Mouse (Mus musculus) inflammation-experienced regulatory T-cells, adult 6 months (primary cell): Measurements from ENCODE around the gene Ptgds. TPM values are rescaled to one million over a fixed set of nuclear protein-coding genes. Genes with fewer than 3 reads are reported as not detected.

Experiments used
- ATAC-seq: one replicate; pipeline ENCODE4 v1.8.0; 2017
- polyA plus RNA-seq, 3 experiments: library from polyadenylated mRNA; unstranded; fragments of 100-300 nt; shearing (Covaris generic); gene quantifications; one replicate each; pipeline ENCODE4 v1.2.1; 2017

The Ptgds gene
- polyA plus RNA-seq, 3 experiments from 2014 or later, result not detected

- no peak for ATAC-seq
Observed at GRCm38 (mm10) chr2:25479551-25480311, 9.9 kb upstream of the Ptgds start.

GRCm38 (mm10) chr2:25477967-25478675 is 8.3 kb upstream of the Ptgds start:
- ATAC-seq, result no peak

DNA sequence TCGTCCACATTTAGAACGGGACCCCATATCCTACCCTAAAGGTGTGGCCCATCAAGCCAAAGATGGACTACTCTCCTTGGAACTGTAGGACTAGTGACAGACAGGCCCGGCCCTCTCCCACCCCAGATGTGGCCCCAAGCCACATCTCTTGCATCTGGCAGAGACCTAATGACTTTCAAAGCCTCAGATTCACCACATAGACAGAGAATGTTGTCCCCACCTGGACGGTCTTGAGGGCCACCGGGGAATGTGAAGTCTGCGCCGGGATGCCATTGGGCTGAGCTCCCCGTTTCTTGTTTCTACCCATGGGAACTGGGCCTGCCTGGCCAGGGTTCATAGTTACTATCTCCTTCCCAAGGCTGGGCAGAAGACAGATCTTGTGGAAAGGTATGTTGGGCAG is 7.7 kb upstream of the Ptgds start:
- ATAC-seq, result no peak

DNA sequence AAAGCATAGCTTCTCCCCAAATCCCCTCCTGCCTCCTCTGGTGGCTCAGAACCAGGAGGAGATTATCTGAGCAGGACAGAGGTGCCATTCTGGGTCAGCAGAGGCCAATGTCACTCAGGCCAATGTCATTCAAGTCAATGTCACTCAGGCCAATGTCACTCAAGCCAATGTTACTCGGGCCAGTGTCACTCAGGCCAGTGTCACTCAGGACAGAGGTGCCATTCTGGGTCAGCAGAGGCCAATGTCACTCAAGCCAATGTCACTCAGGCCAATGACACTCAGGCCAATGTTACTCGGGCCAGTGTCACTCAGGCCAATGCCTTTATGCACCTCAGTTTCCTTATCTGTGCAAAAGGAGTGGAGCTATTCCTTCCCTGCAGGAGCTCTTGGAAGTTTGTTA is 2.7 kb upstream of the Ptgds start:
- ATAC-seq, result no peak

- ATAC-seq, result no peak
Observed at GRCm38 (mm10) chr2:25468962-25469915, 607 bp downstream of the Ptgds start.

GRCm38 (mm10) chr2:25467606-25468303 is 2.1 kb downstream of the Ptgds start:
- ATAC-seq, result no peak

GRCm38 (mm10) chr2:25465816-25466635 is 3.8 kb downstream of the Ptgds start:
- ATAC-seq, result peak; percentile 87

GRCm38 (mm10) chr2:25465256-25465655 is 4.6 kb downstream of the Ptgds start:
- ATAC-seq, result no peak

- no peak for ATAC-seq
Observed at GRCm38 (mm10) chr2:25463630-25464029, 6.2 kb downstream of the Ptgds start.

DNA sequence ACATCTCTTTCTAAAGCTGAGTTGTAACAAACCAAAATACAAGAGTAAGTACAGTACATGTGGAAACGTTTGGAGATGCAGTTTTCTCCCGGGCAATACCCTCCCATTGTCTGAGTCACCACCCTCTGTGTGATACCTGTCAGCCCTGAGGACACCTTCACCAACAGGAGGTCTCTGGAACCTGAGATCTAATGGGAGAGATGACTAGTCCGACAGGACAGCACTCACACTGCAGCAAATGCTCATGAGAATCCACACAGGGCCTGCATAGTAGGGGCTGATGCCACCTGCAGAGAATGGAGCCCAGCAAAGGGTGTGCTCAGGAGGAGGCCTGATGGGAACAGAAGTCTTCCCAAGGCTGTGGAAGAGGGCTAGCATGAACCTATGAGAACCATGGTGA is 8.4 kb downstream of the Ptgds start:
- ATAC-seq, result no peak

DNA sequence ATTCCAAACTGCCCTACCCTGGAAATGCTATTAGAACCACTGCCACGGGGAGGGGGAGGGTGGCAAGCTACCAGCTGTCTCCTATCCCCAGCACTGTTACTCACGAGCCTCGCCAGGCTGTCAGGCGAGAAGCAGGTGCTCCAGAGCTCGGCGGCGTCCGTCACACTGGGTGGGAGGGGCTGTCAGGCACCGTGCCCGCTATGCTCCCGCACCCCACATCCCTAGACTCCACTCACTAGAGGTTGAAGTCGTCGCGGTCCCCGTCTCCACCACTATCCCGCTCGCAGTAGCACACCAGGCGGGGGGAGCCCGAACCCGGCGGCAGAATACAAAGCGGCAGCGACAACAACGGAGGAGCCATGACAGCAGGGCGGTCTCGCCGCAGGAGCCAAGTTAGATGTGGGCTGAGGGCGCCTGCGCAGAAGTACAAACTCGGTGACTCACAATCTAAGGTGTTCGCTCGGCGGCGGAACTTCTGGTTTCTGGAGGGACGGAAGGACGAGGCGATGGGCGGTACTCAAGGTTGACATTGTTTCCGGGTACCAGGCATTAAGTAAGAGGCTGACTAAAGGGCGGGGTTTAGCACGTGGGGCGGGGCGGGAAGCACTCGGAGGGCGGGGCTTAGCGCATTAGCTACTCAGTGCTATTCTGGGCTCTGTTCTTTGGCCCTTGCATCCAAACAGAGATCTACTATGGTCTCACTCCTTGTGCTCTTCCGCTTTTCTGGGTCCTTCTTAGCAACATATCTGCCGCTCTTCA is 9.1 kb downstream of the Ptgds start, which contains the start of gene Paxx:
TSS of gene Paxx (minus strand) at position 544 of the 759 bp plus-strand sequence.
- ATAC-seq, result peak; percentile 88

DNA sequence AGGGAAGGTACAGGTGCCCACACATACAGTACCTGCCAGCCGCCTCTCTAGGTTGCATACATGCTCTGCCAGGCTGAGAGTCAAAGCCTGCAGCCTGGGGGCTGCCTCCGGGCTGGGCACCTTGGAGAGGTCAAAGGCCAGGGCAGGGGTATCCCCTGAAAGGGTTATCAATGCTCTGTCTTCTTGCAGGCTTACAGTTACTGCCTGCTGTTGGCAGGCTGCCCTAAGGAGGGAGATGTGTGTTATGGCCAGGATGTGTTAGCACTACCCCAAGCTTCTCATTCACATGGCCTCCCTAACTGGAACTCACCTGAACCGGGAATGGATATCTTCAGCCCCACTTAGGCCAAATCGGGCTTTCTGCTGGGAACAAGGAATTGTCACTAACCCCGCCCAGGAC is 9.7 kb downstream of the Ptgds start:
- ATAC-seq, result no peak

DNA sequence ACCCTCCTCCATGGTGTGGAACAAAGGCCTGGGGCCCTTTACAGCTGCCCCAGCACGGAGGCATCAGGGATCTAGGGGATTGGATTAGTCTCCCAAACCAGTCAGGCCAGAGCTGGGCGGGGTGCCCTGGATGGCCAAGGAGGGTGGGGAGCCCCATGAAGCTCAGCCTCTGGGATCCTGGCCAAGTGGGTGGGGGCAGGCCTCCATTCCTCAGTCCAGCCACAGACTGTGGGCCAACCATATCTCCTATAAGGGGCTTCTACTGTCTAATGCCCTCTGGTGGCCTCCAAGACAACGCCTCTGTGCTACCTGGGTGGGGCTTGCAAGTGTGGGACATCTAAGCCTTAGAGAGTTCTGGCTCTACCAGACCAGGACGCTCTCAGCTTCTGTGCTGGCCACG is 10.9 kb downstream of the Ptgds start:
- no peak for ATAC-seq

DNA sequence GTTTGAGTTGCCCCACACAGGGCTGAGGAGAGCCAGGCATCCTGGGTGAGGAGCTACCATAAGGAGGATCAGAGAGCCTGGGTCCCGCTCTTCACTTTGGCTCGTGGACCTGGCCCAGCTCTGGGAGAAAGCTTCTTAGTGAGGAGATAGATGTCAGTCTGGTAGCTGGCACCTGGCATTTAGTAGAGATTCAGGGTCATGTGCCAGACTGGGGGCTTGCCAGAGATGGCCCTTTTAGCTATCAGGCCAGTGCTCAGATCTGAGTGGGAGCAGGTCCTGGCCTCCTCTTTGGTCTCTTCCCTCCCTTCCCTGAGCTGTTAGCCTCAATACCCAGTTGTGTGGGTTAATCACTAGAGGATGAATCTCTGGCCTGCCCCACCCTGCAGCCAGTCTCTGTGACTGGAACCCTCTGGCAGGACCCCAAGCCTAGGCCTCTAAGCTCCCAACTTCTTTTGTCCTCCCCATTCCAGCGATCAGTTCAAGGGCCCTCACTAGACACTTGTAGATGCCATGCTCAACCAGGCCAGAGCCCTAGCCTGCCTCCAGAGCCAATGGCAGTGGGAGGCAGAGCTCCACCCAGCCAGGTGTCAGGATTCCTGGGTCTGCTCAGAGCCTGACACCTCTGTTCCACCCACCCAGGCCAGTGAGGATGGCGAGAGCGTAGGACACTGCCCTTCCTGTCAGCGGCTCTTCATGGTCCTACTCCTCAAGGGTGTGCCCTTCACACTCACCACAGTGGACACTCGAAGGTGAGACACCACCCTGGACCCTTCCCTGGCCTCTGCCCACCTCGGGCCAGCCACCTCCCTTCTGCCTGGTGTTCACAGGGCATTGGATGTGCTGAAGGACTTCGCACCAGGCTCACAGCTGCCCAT is 12.6 kb downstream of the Ptgds start:
- no peak for ATAC-seq

DNA sequence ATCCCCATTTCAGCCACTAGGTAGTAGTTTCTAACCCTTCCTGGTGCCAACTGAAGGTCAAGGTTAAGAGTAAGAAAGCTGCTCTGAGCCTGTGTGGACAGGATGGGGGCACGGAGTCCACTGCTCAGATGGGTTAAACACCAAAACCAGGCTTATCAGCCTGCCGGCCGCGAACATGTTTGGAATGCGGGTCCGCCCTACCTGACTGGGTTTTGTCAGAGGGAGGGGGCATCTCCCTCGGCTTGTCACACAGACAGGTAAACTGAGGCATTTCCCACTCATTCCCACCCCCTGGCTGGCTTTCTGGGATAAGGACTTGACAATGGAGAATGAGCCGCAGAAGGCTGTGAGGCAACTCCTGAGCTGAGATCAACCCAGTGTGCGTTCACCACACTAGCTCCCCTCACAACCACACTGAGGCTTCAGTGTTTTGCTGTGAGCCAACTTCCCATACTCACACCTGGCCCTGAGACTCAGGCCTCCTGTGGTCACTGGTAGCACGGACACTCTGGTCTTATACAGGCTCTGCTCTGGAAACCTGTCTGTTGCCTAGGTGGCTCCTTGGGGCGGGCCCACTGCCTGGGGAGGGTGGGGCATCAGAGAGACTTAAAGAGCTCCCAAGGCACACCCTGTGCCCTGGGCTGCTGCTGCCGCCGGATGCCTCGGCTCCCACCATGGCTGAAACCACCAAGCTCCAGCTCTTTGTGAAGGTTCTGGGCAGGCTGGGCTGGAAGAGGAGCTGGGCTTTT is 13.5 kb downstream of the Ptgds start, which contains the start of gene Clic3:
TSS of gene Clic3 (plus strand) at position 634 of the 749 bp plus-strand sequence.
- no peak for ATAC-seq

DNA sequence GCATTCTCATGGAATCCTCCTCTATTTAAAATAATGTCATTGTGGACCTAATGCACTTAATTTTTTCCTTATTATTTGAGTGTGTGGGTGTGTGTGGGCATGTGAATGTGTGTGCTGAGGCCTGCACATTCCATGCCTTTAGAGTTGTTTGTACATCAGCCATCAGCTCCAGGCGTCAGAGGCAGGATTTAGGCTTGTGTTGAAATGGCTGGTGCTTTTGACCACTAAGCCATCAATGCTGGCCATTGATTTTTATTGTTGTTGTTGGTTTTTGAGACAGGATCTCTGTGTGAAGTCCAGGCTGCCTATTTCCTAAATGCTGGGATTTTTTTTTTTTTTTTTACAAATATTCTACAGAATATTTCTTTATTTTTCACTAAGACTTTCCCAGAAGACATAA is 16.9 kb downstream of the Ptgds start:
- no peak for ATAC-seq

GRCm38 (mm10) chr2:25450853-25451647 is 18.8 kb downstream of the Ptgds start:
- ATAC-seq, result no peak

DNA sequence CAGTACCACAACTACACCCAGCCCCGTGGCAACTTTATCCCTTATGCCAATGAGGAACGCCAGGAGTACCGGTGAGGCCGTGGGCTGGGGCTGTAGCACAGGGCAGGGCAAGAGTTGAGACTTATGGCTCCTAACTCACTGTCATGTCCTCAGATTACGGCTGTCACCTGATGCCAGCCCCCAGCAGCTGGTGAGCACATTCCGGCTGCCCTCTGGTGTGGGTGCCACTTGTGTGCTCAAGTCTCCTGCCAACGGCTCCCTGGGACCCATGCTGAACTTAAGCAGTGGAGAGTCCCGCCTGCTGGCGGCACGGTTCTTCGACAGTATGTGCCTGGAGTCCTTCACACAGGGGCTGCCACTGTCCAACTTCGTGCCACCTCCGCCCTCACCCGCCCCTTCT is 27.2 kb downstream of the Ptgds start:
- ATAC-seq, result no peak
